Mouse (Mus musculus) liver, adult 2 months (tissue): Measurements from ENCODE around the gene Cope. TPM values are rescaled to one million over a fixed set of nuclear protein-coding genes. Genes with fewer than 3 reads are reported as not detected.
A peak's percentile ranks its signal among the peaks of the same experiment; 100 is the strongest.

ENCODE experiments used
- DNase-seq: peaks from one replicate; pipeline ENCODE4 v3.0.0-alpha.2; 2011; ENCODE audit warnings: low read depth, low spot score; ENCODE audit errors: extremely low read depth
- H3K27ac ChIP-seq: fragments of 200-500 bp; replicated peaks from 2 replicates; pipeline ENCODE4 v1.5.1; 2012; ENCODE audit warnings: low read depth, mild to moderate bottlenecking, control low read depth, inconsistent platforms, low read length; ENCODE audit not compliant: insufficient read depth
- H3K27me3 ChIP-seq: fragments of 200-500 bp; 2 replicates; pipeline ENCODE4 v1.6.1; 2012; ENCODE audit warnings: mild to moderate bottlenecking, moderate library complexity, low read length, inconsistent platforms; ENCODE audit not compliant: control insufficient read depth, insufficient read depth
- H3K36me3 ChIP-seq: fragments of 200-500 bp; 2 replicates; pipeline ENCODE4 v1.6.1; 2012; ENCODE audit warnings: low read length, inconsistent platforms; ENCODE audit not compliant: control insufficient read depth, insufficient read depth
- H3K4me1 ChIP-seq: fragments of 200-500 bp; 2 replicates; pipeline ENCODE4 v1.6.1; 2011; ENCODE audit warnings: low read length; ENCODE audit not compliant: control insufficient read depth, insufficient read depth
- H3K4me3 ChIP-seq: fragments of 200-500 bp; 2 replicates; pipeline ENCODE4 v1.5.1; 2011; ENCODE audit warnings: low read depth, mild to moderate bottlenecking, control low read depth, low read length, moderate library complexity; ENCODE audit not compliant: insufficient read depth
- H3K79me2 ChIP-seq: fragments of 200-500 bp; 2 replicates; pipeline ENCODE4 v1.6.1; 2012; ENCODE audit warnings: inconsistent platforms, mild to moderate bottlenecking, low read length, moderate library complexity; ENCODE audit not compliant: control insufficient read depth, insufficient read depth
- H3K9ac ChIP-seq: fragments of 200-500 bp; 2 replicates; pipeline ENCODE4 v1.6.1; 2012; ENCODE audit warnings: low read depth, mild to moderate bottlenecking, control low read depth, inconsistent platforms, low read length
- CTCF ChIP-seq: fragments of 200-500 bp; IDR thresholded peaks from 2 replicates; pipeline ENCODE4 v1.5.1; 2011; ENCODE audit warnings: low read depth, low read length, control low read depth
- POLR2A ChIP-seq: fragments of 200-500 bp; IDR thresholded peaks from 2 replicates; pipeline ENCODE4 v1.6.1; 2011; ENCODE audit warnings: low read length, control low read depth; ENCODE audit not compliant: insufficient read depth; ENCODE audit errors: extremely low read depth
- WGBS: fragments of 180-500 bp; shearing (Covaris S2); methylation state at CpG from one replicate; pipeline ENCODE4 v1.1.7; 2018; 5-methylcytosine and 5-hydroxymethylcytosine counted together
- polyA plus RNA-seq: library from polyadenylated mRNA; depleted of rRNA; stranded (reverse); fragments of >200 nt; gene quantifications from 2 replicates; pipeline ENCODE4 v1.2.3, GENCODE M21; 2012
- total RNA-seq: library from RNA; depleted of rRNA; stranded (reverse); fragments of >200 nt; gene quantifications from 2 replicates; pipeline ENCODE4 v1.2.3, GENCODE M21; 2014

Cope gene
- total and polyA plus RNA-seq, 2 experiments: 169 to 394 TPM

DNA sequence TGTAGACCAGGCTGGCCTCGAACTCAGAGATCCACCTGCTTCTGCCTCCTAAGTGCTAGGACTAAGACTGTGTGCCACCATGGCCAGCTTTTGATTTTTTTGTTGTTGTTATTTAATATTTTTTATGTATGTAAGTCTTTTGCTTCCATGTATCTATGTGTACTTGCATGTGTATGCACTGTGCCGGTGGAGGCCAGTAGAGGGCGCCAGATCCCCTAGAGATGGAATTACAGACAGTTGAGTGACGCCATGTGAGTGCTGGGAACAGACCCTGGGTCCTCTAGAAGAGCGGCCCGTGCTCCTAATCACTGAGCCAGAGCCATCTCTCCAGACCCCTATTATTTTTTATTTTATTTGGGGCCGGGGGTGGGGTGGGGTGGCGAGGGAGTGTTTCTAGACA is 15.6 kb upstream of the Cope start:
- H3K9ac ChIP-seq: no peak overlapping the region
- no peak overlapping the region for H3K27ac ChIP-seq
- H3K4me1 ChIP-seq: no peaks in the 10 kb centered on the region
- WGBS: 91% methylated on average over 8 of the region's 8 CpGs
- no peaks in the 10 kb centered on the region for H3K36me3 ChIP-seq
- TF ChIP-seq POLR2A: no peak
- peak; percentile 63 for TF ChIP-seq CTCF
- no peaks in the 10 kb centered on the region for H3K79me2 ChIP-seq
- H3K27me3 ChIP-seq: no peaks in the 10 kb centered on the region
- no peak overlapping the region for H3K4me3 ChIP-seq
- DNase-seq: no peak

DNA sequence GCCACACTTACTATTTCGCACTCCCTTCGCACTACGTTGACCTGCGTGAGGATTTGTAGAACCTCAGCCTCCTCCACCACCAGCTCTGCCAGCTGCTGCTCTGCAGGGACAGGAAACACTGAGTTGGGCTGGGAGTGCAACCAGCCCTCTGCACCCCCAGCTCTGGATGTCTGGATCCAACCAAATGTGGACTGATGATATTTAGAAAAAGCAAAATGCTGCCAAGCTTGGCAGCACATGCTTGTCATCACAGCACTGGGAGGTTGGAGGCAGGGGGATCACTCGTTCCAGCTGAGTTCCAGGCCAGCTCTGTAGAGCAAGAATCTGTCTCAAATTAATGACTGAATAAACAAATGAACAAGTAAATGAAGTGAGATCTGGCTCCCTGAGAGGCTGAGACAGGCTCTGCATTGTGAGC is 8.3 kb upstream of the Cope start:
- Histone ChIP-seq H3K27ac (no peak overlapping the region), H3K36me3 (peaks cover 14% of the 10 kb centered on the region), H3K4me3 (no peak overlapping the region), H3K9ac (no peak overlapping the region), H3K79me2 (no peaks in the 10 kb centered on the region), H3K27me3 (no peaks in the 10 kb centered on the region), H3K4me1 (no peaks in the 10 kb centered on the region)
- TF ChIP-seq CTCF: no peak
- no peak for TF ChIP-seq POLR2A
- WGBS: 77% methylated on average over 5 of the region's 5 CpGs
- no peak for DNase-seq

DNA sequence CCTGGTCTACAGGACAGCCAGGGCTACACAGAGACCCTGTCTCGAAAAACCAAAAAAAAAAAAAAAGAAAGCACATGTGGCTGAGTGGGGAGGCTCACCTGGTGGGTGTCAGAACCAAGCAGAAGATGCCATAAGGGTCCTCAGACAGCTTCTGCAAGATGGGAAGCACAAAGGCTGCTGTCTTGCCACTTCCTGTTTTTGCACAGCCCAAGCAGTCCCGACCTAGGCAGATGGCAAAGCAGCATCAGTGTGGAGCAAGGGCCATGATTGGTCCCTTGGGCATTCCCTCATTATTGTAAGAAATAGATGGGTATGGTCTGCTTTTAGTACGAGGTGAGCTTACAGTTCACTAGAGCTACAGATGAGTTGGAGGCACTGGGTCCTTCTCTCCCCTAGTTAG is 1.4 kb upstream of the Cope start:
- Histone ChIP-seq H3K27ac (no peak overlapping the region), H3K9ac (no peak overlapping the region), H3K27me3 (no peaks in the 10 kb centered on the region), H3K4me1 (peaks cover 10% of the 10 kb centered on the region), H3K4me3 (no peak overlapping the region), H3K36me3 (peaks cover 8% of the 10 kb centered on the region), H3K79me2 (peaks cover 25% of the 10 kb centered on the region; the same call in 1 of the 2 replicates)
- WGBS: 80% methylated on average over 3 of the region's 3 CpGs
- no peak for DNase-seq
- no peak for TF ChIP-seq CTCF
- TF ChIP-seq POLR2A: no peak

DNA sequence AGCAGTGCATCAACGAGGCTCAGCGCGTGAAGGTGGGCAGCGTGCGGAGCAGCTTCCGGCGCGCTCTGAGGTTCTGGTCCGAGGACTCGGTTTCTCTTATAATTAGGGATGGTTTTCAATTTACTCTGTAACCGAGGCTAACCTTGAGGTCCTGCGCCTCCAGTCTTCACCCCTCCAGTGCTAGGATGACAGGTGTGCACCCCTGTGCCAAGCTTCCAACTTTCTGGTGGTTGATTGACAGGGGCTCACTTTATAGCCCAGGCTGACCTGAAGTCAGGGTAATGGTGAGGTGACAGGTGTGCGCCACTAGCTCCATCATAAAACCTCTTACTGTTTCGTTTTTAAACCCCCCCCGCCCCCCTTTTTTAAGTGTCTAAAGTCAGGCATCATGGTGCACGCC is 583 bp downstream of the Cope start:
- peak overlapping the region; percentile 71 for H3K27ac ChIP-seq
- TF ChIP-seq POLR2A (no peak), CTCF (no peak)
- H3K4me1 ChIP-seq: peaks cover 10% of the 10 kb centered on the region
- no peaks in the 10 kb centered on the region for H3K27me3 ChIP-seq
- 1% methylated on average over 16 of the region's 16 CpGs for WGBS
- peak overlapping the region; percentile 95 for H3K4me3 ChIP-seq
- H3K36me3 ChIP-seq: peaks cover 7% of the 10 kb centered on the region
- peaks cover 25% of the 10 kb centered on the region; the same call in 1 of the 2 replicates for H3K79me2 ChIP-seq
- no peak for DNase-seq
- H3K9ac ChIP-seq: peak overlapping the region; percentile 95

DNA sequence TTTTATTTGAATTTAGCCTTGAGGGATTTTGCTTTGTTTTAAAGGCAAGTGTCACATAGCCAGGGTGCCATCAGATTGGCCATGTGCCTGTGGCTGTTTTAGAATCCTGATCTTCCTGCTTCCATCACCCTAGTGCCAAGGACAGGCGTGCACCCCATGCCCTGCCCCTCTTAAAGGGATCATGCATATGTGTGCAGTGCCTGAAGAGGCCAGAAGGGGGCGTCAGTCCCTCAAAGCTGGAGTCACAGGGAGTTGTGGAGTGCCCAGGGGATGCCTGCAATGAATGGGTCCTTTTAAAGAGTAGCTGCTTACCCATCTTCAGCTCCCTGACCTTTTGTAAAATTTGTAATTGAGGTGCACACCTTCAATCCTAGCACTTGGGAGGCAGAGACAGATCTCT is 7.0 kb downstream of the Cope start:
- no peak for DNase-seq
- Histone ChIP-seq H3K27ac (no peak overlapping the region), H3K4me3 (no peak overlapping the region), H3K27me3 (no peaks in the 10 kb centered on the region), H3K36me3 (peaks cover 24% of the 10 kb centered on the region), H3K9ac (no peak overlapping the region), H3K4me1 (no peaks in the 10 kb centered on the region), H3K79me2 (no peaks in the 10 kb centered on the region)
- TF ChIP-seq POLR2A (no peak), CTCF (peak; percentile 77)
- WGBS: 41% methylated on average over 2 of the region's 2 CpGs

DNA sequence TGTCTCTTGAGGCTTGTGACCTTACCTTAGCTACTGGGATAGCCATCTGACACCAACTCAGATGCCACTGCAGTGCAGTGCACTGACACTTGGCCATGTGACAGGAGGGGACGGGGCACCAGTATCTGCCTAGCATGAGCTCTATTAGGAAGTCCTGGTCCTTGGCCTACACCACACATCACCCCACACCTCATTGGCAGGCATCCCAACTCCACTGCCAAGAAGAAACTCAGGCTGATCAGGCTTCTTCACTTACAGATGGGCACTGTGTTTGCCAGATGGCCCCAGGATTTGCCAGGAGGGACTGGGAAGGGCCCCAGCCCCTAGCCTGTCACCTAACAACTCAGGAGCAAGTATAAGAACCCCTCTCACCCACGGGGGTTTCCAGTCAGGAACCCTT is 11.1 kb downstream of the Cope start:
- no peak overlapping the region for H3K4me3 ChIP-seq
- H3K27me3 ChIP-seq: peaks cover 10% of the 10 kb centered on the region; the same call in 1 of the 2 replicates
- no peak overlapping the region for H3K27ac ChIP-seq
- peaks cover 5% of the 10 kb centered on the region; the same call in 1 of the 2 replicates for H3K4me1 ChIP-seq
- DNase-seq: peak; percentile 37
- no peak overlapping the region for H3K9ac ChIP-seq
- 48% methylated on average over 2 of the region's 2 CpGs for WGBS
- H3K36me3 ChIP-seq: peaks cover 17% of the 10 kb centered on the region
- H3K79me2 ChIP-seq: no peaks in the 10 kb centered on the region
- no peak for TF ChIP-seq POLR2A
- TF ChIP-seq CTCF: no peak
